Mouse (Mus musculus) frontal cortex, postnatal 36 days (tissue): Measurements from ENCODE around the gene Gm21961.
"Not testable (repeated sequence)": the region's sequence is repeated elsewhere in the genome, so short reads cannot be mapped to it uniquely, and the experiment has no call there.

Experiments
- DNase-seq, 2 experiments: peaks; one replicate each; pipeline ENCODE4 v3.0.0; 2022; ENCODE audit warnings: low spot score in 2 of 2

Gm21961 gene

DNA sequence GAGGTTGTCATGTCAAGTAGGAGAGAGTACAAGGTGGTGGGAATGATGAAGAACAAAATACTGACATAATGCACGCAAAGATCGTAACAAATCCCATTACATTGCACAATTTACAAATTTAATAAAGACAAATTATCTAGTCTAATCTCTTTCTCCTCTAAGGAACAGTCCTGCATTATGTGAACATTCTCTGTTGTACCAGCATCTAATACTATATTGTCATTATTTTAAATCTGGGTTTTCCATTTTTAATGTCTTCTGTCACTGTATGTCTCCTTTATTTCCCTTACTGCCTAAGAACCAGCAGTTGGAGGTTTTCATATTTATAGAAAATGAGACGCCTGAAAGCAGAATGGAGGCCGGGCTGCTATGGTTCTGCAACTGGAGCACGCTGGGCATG is at the start of gene Gm21961:
Gm21961 (minus strand) TSS at position 101 of the 400 bp plus-strand sequence.
- no peak for DNase-seq

DNA sequence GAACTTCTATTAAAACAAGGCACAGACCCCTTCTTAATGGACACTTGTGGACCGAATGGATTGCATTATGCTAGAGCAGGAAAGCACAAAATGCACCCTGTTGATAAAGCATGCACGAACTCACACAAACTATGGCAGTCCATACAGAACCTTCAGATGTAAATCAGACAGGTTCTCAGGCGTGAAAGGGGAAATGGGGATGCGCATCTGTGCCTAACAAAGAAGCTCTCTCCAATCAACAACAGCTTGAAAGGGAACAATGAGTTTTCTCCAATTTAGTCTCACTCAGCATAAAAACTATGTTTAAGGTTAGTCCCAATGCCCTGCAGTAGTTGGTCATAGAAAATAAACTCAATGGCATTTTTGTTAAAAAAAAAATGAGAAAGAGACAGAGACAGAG is 27.3 kb upstream of the Gm21961 start:
- no peak for DNase-seq

DNA sequence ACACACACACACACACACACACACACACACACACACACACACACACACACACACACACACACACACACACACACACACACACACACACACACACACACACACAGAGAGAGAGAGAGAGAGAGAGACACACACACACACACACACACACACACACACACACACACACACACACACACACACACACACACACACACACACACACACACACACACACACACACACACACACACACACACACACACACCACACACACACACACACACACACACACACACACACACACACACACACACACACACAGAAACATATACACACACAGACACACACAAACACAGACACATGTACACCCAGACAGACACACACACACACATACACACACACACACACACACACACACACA is 24.5 kb upstream of the Gm21961 start:
- DNase-seq, result not testable (repeated sequence)

DNA sequence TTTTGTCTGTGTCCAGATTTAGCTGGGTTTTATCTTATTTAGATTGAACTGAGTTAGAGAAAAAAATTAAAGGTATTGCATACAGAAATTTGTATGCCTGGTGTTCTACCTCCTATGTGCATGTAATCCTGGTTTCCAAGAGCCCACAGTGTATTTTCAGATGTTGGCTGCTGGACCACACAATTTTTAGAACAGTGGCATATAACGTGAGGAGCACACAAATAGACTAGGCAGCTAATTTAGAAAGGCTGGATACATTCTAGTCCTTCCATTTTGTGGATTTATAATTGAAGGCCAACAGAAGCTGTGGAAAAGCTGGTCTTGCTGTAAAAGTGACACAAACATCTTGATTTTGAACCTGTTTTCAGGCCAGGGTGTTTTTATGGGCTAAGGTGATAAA is 3.3 kb upstream of the Gm21961 start:
- DNase-seq, result peak in 1 of 2 experiments; percentile 17

DNA sequence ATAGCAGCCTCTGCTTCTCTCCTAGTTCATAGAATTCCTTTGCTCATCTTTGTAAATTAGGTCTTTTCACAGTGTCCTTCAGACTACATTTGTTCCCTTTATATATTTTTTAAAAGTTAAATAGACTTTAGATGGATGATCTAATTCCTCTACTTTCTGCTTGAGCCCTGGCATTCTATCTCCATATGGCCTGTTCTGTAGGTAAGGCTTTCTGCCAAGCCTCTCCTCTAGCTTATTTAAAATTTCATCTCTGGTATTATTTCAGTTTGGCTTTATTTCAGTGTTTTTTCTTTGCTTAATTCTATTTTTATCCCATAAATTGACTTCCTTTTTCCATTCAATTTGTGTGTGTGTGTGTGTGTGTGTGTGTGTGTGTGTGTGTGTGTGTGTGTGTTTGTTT is 8.5 kb downstream of the Gm21961 start:
- peak in 1 of 2 experiments; percentile 28 for DNase-seq

DNA sequence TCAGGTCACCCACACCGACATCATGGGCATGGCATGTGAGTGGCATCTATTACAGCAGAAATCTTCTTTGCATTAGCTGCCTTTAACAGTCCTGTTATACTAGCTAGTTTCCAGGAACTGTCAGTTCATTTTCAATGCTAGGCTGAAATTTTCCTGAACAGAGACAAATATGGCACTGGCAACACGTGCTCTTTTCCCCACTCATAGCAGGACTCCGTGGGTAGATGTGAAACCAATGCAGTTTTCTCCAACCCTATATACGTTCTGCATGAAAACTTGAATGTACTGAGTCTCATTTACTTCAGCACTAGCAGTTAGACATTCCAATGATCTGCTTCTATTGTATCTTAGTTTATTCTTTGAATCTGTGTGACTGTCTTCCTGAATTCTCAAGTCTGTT is 20.2 kb downstream of the Gm21961 start:
- DNase-seq, result peak; percentile 8 to 35

DNA sequence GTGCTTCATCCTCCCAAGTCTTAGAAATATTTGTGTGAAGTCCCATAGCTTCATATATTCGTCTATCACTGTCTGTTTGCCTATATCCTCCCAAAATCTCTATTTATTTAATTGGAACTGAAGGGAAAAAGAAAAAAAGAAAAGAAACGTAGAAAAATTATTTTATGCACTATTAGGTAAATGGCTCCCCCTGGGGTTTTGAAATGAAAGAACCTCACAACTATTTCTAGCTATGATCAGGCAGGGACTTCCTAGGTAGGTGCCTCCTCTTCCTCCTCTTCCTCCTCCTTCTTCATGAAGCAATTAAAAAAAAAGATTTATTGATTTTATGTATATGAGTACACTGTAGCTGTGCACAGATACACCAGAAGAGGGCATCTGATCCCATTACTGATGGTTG is 34.7 kb downstream of the Gm21961 start:
- DNase-seq, result no peak

DNA sequence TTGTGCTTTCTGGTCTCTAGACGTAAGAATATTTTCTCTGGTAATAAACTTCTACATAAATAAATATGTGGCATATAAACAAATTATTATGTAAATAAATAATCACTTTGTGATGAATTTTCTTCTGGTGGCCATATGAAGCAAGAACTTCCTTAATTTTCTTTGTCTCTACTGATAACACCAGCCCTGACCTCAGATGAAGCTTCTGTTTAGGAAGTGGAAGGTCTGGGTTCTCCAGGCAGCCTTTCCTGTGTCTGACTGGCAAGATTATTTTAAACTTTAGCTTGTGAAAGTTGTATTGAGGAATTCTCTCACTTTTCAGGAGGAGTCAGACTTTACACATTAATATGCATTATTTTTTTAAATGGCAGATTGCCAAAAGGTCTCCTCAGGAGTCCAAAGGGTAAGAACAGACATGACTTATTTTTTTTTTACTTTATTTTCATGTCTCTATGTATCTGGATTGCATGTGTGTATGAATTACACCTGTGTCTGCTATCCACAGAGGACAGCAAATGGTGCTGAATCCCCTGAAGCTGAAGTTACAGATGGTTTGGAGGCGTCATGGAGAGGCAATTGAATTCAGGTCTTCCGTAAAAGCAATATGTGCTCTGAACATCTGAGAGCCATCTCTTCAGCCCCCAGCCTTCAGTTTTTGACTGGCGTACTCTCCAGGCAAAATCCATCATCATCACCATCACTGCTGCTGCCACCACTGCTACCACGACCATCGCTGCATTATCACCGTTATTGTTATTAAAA is 38.5 kb downstream of the Gm21961 start:
- peak in 1 of 2 experiments; percentile 8 for DNase-seq
